Mouse (Mus musculus) mesoderm, embryonic 11.5 days (tissue): Measurements from ENCODE around the gene Nfkbie.

Experiments used
- DNase-seq: peaks from one replicate; pipeline ENCODE4 v3.0.0-alpha.2; 2012; ENCODE audit warnings: low read depth, low spot score

Nfkbie gene

DNA sequence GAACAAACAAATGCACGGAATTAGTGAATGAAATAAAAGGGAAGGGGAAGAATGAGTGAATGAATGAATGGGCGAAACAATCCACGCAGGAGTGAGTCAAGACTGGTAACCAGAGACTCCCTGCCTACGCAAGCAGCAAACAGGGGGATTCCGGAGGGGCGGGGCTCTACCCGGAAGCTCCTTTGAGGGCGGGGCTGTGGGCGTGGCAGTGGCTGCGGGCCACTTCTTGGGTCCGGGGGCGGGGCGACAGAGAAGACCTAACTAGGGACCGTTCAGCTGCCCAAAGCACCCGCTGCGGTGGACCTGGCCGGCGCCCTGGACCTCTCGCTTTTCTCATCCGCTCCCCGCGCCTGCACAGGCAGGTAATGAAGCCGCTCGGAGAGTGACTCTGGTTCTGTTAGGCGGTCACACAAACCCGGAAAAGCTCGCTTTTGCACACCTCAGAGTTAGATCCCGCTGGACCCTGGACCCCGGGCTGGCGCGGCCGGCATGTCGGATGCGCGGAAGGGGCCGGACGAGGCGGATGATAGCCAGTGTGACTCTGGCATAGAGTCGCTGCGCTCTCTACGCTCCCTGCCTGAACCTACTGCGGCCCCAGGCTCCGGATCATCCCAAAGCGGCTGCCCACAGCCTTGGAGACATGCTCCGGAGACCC is at the start of gene Nfkbie:
TSS of gene Nfkbie (plus strand) at position 252 of the 655 bp plus-strand sequence.
- peak; percentile 91 for DNase-seq

DNA sequence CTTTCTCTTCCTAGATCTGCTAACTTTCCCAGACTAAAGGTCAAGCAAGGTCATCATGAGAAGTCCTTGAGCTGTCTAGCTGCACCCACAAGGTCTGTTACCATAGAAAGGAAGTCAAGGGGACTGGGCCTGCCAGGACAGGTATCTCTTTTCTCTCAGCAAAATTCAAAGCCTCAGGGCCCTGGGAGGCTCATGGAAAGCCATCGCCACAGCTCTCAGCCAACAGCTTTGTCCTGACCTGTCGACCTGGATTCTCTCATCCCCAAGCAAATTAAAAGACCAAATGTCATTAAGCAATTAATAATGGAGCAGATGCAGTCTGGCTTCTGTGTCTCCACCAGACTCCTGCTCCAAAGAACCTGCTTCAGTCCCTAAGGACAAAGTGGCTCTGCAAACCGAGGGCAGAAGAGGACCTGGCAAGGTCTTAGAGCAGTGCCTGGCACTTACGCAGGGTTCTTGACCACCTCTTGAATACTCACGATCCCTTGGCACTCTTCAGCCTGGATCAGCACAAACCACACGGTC is 49.5 kb upstream of the Nfkbie start:
- DNase-seq, result no peak

DNA sequence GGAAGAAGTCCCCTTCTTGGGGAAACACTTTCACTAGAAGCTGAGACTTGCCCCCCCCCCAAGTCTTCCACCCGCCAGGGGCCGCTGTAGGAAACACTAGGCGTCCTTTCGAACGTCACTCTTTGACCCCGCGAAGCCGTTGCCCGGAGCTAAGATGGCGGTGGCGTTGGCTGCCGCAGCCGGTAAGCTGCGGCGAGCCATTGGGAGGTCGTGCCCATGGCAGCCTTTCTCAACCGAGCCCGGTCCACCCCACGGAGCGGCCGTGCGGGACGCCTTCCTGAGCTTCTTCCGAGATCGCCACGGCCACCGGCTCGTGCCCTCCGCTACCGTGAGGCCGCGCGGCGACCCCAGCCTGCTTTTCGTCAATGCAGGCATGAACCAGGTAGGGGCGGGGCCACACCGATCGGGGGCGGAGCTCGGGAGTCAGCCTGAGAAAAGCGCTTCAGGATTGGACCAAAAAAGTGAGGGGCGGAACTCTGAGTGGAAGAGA is 48.8 kb upstream of the Nfkbie start, which contains the start of gene Aars2:
TSS of gene Aars2 (plus strand) at position 142 of the 490 bp plus-strand sequence.
- DNase-seq, result peak; percentile 94

DNA sequence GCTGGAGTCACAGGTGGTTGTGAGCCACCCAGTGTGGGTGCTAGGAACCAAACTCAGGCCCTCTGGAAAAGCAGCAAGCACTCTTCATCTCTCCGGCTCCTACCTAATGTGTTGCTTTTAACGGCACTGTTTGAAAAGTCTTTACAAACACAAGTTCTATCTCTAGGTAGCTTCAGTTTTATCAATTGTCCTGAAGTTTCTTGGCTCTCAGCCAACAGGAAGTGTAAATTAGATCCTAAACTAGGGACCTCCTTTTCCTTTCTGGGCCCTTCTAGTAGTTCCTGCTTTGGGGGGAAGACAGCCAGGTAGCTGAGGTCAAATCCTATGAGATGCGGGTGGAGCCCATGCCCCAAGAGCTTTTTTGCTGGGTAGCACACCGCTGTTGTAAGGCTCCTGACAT is 44.6 kb upstream of the Nfkbie start:
- no peak for DNase-seq

DNA sequence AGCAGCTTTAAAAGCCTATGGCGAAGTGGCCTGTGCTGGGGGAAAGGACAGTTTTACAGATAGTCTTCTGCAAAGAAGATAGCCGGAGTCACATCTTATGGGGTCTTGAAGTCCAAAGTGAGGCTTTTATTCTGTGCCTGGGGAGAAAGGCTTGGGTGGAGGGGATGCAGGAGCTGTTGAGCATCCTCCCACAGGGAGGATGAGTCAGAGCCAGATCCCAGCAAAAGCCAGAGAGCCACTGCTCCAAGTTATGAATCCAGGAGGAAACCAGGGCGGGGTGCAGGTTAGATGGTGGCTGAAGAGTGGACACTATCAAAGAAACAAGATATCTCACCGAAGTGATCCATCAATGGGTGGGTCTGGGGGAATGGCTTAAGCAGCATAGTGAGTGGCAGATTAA is 43.7 kb upstream of the Nfkbie start:
- no peak for DNase-seq

DNA sequence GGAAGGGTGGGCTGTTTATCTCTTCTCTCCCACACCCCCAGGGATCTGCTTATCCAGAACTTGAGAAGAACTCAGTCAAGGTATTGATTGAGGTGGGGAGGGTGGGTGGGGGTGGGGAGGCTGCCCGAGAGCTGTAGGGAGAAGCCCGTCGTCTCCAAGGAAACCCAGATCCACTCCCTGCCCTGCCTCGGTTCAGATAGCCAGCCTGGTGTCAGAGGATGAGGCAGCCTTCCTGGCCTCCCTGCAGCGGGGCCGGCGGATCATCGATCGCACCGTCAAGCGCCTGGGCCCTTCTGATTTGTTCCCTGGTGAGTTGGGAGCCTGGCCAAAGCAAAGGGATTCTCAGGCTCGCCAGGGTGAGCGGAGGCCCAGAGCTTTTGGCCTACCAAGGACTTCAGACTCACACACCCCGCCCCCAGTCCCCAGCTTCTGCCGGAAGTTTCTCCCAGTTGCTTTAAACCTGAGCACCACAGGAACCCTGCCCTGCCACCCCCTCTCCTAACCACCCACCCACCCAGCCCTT is 40.2 kb upstream of the Nfkbie start:
- no peak for DNase-seq

DNA sequence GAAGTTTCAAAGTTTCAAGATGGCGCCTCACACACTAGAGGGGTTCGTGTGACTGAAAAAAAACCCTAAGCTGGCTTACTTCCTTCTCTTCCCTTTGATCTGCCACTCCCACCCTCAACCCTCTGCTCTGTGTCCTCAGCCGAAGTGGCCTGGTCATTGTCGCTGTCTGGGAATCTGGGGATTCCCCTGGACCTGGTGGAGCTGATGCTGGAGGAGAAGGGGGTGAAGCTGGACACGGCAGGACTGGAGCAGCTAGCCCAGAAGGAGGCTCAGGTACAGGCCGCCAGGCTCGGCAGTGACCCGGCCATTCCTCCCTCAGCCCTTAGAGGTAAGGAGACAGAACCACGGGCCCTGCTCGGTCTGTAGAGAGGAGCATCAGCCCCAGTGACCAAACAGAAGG is 39.7 kb upstream of the Nfkbie start:
- DNase-seq, result no peak

DNA sequence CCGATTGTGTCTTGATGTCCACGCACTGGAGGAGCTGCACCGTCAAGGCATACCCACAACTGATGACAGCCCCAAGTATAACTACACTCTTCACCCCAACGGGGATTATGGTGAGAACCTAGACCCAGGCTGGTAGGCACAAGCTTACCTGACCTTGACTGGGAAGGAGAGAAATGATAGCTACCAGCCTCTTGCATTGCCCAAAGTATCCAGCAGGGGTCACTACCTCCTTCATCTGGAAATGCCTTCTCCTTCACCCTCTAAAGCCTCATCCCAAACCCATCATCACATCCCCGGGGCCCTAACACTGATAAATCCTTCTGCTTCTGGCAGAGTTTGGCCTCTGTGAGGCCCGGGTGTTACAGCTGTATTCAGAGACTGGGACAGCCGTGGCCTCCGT is 39.0 kb upstream of the Nfkbie start:
- peak; percentile 78 for DNase-seq

DNA sequence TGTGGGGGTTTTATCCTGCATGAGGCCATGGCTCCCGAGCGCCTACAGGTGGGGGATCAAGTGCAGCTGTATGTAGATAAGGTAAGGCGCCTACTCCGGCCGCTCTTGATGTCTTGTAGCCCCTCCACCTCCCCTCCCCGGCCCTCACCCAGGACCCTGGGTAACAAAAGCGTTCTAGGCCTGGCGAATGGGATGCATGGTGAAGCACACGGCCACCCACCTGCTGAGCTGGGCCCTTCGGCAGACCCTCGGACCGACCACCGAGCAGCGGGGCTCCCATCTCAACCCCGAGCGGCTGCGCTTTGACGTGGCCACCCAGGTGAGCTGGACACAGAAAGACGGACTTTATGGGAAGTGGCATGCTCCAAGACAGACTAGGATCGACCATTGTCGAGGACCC is 38.4 kb upstream of the Nfkbie start:
- DNase-seq, result no peak

DNA sequence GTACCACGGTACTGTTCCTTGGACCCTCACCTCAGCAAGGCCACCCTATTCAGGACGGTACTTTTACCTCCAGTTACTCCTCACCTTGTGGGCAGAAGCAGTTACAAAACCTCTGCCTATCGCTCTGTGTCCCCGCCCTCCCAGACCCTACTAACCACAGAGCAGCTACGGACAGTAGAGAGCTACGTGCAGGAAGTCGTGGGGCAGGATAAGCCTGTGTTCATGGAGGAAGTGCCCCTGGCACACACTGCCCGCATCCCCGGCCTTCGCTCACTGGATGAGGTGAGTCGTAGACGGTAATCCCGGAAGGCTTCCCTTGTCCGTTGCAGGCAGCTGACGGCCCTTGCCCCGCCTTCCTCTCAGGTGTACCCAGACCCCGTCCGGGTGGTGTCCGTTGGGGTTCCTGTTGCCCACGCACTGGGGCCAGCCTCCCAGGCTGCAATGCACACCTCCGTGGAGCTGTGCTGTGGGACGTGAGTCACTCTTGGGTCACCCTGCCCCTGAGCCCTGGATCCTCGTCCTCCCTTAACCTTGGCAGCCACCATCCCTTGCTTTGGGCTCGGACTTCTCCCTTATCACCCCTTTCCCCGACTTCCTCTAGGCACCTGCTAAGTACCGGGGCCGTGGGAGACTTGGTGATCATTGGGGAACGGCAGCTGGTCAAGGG is 37.8 kb upstream of the Nfkbie start:
- no peak for DNase-seq

DNA sequence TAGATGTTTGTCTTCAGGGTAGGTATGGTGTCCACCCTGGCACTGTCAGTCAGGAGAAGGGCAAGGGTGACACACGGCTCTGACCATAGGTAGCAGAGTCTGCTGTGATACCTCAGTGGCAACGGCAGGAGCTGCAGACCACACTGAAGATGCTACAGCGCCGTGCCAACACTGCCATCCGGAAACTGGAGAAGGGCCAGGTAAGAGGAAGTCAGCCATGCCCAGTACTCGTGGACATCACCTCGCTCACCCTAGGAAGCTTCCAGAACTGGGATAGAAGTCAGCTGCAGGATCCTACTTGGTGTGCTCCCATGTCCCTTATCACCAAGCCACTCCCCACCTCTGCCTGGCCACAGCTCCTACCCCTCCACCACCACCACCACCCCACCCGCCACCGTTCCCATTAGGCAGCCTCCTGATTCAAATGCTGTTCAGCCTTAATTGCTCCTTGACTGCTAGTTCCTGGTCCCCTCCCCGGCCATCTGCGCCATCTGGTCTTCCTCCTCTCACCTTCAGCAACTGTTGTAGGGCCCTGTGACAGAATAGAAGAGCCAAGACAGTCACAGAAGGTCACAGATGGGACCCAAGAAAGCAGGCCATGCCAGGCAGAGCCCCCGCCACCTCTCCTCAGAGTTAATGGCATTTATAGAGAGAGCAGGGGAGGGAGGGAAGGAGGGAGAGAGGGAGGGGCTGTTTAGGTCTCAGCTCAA is 36.6 kb upstream of the Nfkbie start:
- no peak for DNase-seq

DNA sequence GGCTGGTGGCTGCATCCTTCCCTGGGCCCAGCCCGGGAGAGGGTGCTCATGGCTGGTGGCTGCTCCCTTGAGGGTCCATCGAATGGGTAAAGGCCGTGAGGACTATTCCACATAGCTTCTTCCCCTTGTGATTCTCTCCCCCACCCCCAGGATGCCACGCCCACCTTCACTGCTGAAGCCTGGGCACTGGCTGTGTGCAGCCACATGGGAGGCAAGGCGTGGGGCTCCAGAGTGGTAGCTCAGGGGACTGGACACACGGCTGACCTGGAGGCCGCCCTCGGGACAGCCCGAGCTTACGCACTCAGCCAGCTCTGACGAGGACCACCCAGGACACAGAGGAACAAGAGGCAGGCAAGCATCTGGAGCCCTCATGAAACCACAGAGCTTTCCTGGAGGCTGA is 35.4 kb upstream of the Nfkbie start:
- DNase-seq, result no peak

DNA sequence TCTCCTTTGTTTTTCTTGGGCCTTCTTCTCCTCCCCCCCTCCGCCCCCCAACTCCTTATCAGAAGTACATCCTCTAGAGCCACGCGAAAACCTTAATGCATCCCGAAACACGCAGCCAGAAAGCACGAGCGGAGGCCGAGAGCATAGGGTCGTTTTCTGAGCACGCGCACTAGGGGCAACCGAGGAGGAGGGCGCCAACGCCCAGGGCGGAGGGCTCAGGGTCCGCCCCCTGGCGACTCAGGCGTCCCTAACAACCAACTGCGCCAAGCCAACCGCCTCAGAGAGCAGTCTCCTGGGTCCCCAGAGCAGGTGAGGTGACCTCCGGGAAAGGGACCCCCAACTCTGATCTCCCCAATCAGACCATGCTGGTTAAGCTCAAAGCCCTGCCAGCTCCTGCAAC is 32.2 kb upstream of the Nfkbie start, which contains the start of gene Tcte1:
TSS of gene Tcte1 (plus strand) at position 172 of the 400 bp plus-strand sequence.
- DNase-seq, result peak; percentile 78

DNA sequence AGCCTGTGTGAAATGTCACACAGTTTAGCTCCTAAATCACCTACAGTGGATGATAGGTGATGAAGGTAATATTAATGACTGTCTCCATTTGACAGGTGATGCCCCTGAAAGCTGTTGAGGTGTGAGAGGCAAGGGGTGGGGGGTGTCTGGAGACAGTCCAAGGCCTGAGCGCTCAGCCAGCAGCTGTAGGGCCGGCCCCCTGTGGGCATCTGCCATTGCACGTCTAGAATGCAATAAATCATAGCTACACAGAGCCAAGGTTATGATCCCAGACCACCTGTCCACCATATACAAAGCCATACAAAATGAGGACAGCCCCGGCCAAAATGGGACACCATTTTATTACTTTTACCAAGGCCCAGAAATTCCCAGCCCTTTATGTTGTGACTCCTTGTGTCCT is 30.5 kb upstream of the Nfkbie start:
- DNase-seq, result no peak

DNA sequence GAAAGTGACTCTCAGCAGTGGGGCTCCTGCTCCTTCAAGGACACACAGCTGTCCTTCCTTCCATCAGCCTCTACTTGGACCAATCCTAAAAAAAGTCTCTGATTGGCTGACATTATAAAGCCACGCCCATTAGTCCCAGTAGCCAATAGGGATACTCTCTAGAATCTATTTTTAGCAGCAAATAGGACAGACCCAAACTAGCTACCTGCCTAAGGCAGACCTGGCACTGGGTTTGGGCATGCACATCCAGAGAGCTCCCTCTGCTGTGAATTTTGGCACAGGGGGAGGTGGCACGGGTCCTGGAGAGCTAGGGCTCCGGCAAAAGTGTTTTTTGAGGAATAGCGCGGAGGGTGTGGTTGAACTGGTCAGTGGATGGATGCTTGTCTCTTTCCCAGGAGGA is 28.9 kb upstream of the Nfkbie start:
- no peak for DNase-seq

DNA sequence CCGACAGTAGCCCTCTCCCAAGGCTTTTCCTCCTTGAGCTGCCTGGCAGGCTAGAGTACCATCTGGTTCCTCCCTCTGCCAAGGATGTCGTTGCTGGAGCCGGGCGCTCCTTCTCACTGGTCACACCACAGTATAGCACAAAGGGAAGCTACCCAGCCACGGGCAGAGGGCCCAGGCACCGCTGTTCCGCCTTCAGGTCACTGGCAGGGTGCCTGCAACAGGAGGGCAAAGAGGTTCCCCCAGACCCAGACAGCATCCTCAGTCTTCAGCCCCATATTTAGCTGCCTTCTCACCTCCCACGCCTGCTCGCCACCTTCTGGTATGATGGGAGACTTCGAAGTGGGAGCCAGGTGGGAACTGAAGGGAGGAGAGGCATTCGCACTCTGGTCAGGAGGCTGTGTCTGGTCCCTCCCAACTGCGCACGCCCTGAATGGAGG is 25.1 kb upstream of the Nfkbie start:
- DNase-seq, result no peak

DNA sequence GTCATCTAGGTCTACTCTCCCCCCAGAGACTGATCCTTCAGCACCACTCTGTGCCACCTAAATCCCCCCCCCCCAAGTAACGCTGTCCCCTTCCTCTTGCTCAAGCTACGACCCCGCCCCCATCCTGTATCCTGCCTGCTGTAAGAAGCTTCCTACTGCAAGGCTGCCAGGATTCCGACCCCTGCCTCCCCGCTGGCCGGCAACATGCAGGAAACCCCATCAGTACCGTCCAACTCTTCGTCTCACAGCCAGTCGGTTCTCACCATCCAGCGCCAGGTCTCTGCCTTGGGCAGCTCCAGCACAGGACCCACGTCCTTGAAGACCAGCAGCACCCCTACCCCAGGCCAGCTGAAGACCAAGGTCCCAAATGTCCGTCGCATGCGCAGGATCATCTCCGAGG is 22.6 kb upstream of the Nfkbie start:
- DNase-seq, result no peak

DNA sequence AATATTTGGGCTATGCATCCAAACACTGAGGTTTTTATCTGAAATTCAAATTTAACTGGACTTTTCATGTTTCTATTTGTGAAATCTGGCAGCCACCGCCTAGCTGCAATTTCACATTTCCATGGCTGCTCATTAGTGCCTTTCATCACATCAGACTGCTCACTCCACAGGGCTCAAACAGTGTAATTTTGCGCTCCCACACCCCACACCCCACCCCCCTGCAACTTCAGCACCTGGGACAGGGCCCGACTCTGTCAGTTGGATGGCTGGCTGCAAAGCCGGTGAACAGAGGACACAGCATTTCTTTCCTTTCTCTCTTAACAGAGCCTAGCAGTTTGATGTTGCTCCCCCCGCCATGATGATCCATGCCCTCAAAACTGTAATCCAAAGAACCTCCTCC is 19.2 kb upstream of the Nfkbie start:
- no peak for DNase-seq

DNA sequence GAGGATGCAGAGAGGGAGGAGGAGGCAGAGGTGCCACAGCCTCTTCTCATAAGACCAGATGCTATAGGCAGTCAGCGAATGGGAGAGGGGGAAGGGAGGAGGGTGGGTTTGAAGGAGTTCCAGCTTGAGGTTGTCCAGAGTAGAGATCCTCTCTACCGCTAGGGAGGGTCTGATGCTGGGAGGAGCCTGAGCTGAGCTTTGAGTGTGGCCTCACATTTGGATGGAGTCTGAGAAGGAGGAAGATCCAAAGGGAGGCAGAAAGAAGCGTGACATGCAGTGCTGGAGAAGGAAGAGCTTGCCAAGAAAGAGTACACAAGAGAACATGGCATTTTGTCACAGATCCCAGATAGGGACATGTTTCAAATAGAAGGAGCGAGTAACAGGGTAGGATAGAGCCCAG is 17.1 kb upstream of the Nfkbie start:
- DNase-seq, result no peak

DNA sequence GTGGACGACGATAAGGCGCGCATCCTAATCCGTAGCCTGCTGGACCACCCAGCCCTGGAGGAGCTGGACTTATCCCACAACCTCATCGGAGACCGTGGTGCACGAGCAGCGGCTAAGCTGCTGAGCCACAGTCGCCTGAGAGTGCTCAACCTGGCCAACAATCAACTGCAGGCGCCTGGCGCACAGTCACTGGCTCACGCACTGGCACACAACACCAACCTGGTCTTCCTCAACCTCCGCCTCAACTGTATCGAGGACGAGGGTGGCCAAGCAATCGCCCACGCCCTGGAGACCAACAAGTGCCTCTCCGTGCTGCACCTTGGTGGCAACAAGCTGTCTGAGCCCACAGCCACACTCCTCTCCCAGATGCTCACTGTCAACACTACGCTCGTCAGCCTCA is 15.8 kb upstream of the Nfkbie start:
- DNase-seq, result no peak

DNA sequence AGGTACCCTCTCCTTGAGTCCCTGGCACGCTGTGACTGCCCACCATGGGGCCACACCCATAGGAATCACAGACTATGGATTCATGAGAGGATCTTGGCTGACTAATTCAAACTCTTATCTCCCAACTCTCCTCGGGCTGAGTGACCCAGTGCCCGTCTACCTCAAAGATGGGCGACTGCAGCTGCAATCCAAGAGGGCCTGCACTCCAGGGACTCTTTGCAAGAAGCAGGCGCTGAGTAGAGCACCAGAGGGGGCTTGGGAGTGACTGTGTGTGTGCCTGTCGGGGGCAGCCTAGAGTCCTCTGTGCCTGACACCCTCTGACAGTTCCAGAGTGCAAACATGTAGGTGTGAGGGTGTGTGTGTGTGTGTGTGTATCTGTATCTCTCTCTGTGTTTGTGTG is 13.4 kb upstream of the Nfkbie start:
- DNase-seq, result no peak

DNA sequence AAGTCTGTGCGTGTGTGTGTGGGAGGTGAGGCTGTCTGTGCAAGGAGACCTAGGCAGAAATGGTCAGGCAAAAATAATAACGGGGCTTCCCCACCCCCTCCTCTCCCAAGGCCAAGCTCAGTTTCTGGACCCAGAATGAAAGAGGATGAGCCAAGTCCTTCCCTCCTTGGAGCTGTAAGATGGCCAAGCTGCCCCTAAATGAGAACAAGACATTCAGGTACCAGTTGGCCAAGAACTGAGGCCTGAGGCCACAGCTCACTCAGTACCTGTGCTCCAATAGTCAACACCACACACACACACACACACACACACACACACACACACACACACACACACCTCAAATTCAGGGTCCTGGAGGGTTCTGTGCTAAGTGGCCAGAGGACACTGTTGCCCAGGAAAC is 12.8 kb upstream of the Nfkbie start:
- no peak for DNase-seq
